Mouse (Mus musculus) forebrain, postnatal 0 days (tissue): ENCODE data around the gene Dagla. TPM values are rescaled to one million over a fixed set of nuclear protein-coding genes. Genes with fewer than 3 reads are reported as not detected.

Experiments used
- ATAC-seq: fragments of 200-750 bp; cut with Nextera tagmentation; 2 replicates; pipeline ENCODE4 v1.8.0; 2017; ENCODE audit warnings: mild to moderate bottlenecking, moderate library complexity
- DNase-seq: peaks from one replicate; pipeline ENCODE4 v3.0.0-alpha.2; 2015
- H3K27ac ChIP-seq: fragments of 300-500 bp; sonication (generic); 2 replicates; pipeline ENCODE4 v1.5.1; 2014; ENCODE audit warnings: low read depth, mild to moderate bottlenecking, antibody characterized with exemption, low read length, moderate library complexity, mixed read lengths
- H3K27me3 ChIP-seq: fragments of 300-500 bp; sonication (generic); 2 replicates; pipeline ENCODE4 v1.6.1; 2014; ENCODE audit warnings: mild to moderate bottlenecking, low read length, mixed read lengths; ENCODE audit not compliant: insufficient read depth
- H3K36me3 ChIP-seq: fragments of 300-500 bp; sonication (generic); 2 replicates; pipeline ENCODE4 v1.6.1; 2014; ENCODE audit warnings: mild to moderate bottlenecking, moderate library complexity; ENCODE audit not compliant: insufficient read depth
- H3K4me1 ChIP-seq: fragments of 300-500 bp; sonication (generic); 2 replicates; pipeline ENCODE4 v1.6.1; 2014; ENCODE audit warnings: antibody characterized with exemption; ENCODE audit not compliant: insufficient read depth
- H3K4me2 ChIP-seq: fragments of 300-500 bp; sonication (generic); 2 replicates; pipeline ENCODE4 v1.6.1; 2014; ENCODE audit warnings: low read depth, mild to moderate bottlenecking, moderate library complexity
- H3K4me3 ChIP-seq: fragments of 300-500 bp; sonication (generic); 2 replicates; pipeline ENCODE4 v1.5.1; 2014; ENCODE audit warnings: low read depth, low read length, mixed read lengths
- H3K9ac ChIP-seq: fragments of 300-500 bp; sonication (generic); 2 replicates; pipeline ENCODE4 v1.6.1; 2014; ENCODE audit warnings: mild to moderate bottlenecking
- H3K9me3 ChIP-seq: fragments of 300-500 bp; sonication (generic); 2 replicates; pipeline ENCODE4 v1.6.1; 2016; ENCODE audit warnings: low read length
- CTCF ChIP-seq: sonication (generic); IDR thresholded peaks from 2 replicates; pipeline ENCODE4 v1.5.1; 2016; ENCODE audit warnings: antibody characterized with exemption, control low read depth, low read depth
- WGBS: fragments of 180-500 bp; shearing (Covaris S2); extraction: QIAGEN DNeasy Blood & Tissue Kit; methylation state at CpG from one replicate; pipeline ENCODE4 v1.1.7; 2014; 5-methylcytosine and 5-hydroxymethylcytosine counted together
- polyA plus RNA-seq: library from polyadenylated mRNA; unstranded; fragments of >200 nt; fragmentation: Nextera tagmentation; extraction: Ambion mirVana; gene quantifications from 2 replicates; pipeline ENCODE4 v1.2.1, GENCODE M21; 2015
- total RNA-seq: library from RNA; depleted of rRNA; stranded (reverse); fragments of >200 nt; gene quantifications from 2 replicates; pipeline ENCODE4 v1.2.3, GENCODE M21; 2014; rRNA removed

Dagla gene
- total RNA-seq = 17.4 and 21.8 TPM in 2 replicates
- polyA plus RNA-seq = 8.2 and 11.2 TPM in 2 replicates

DNA sequence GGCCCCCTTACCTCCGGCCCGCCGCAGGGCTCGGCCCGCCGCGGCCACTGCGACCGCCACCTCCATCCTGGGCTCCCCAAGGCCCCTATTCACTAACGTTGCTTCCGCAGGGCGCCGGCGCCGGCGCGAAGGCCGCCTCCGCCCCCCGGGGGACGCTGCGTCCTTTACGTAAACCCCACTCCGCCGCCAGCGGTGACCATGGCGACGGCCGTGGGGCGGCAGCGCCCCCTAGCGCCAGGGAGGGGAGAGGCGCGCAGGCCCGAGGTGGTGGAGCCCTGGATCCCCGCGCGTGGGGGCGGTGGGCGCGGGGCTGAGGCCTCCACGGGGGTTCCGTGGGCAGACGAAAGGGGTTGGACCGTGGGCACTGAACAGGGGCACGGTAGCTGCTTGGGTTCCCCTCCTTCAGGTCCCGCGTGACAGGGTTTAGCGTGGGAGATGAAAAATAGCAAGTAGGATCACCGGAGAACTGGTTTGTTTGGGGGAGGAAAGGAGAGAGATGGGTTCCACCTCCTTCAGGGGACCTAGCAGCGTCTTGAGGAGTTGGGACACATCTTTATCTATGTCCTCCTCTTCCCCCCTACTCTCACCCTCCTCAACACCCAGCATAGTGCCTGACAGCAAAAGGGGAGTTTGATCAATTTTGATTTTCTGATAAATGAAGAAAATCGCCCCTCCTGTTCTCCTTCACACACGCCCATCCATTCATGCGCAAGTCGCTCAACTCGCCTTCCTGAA, at the start of gene Dagla:
Dagla (minus strand) TSS at position 68 of the 735 bp plus-strand sequence.
- Histone ChIP-seq H3K27me3 (no peaks in the 10 kb centered on the region), H3K4me2 (peak within 1 kb of the TSS; percentile 87), H3K4me1 (peaks cover 23% of the 10 kb centered on the region), H3K9me3 (no peaks in the 10 kb centered on the region), H3K36me3 (no peaks in the 10 kb centered on the region), H3K9ac (peak within 1 kb of the TSS; percentile 93), H3K27ac (0 out of 2 replicates have a peak within 1 kb of the TSS, but pooled peaks have one; percentile 21), H3K4me3 (peak within 1 kb of the TSS; percentile 95)
- peak; percentile 98 for TF ChIP-seq CTCF
- 6% methylated on average over 52 of the region's 56 CpGs for WGBS
- DNase-seq = peak; percentile 95
- ATAC-seq = peak; percentile 91

DNA sequence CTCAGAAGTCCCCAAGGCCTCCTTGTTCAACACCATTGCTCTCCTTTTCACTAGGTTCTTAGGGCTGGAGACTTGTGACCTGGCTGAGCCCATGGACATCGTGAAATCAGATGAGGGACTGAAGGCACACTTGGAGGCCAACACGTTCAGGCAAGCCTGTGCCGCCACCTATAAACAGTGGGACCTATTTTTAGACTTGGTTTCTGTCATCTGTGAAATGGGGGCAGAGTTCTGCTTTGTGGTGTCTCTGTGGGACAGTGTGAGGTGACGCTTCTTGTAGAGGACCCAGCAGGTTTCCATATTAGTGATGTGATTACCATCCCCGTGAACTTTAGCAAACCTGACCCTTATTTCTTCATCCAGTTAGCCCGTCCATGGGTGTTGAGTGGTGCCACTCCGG, 47.5 kb upstream of the Dagla start:
- H3K36me3 ChIP-seq = no peaks in the 10 kb centered on the region
- TF ChIP-seq CTCF = no peak
- H3K27ac ChIP-seq = no peak overlapping the region
- H3K4me1 ChIP-seq = no peaks in the 10 kb centered on the region
- WGBS = 90% methylated on average over 7 of the region's 7 CpGs
- no peak for DNase-seq
- no peaks in the 10 kb centered on the region for H3K27me3 ChIP-seq
- no peak for ATAC-seq
- no peaks in the 10 kb centered on the region for H3K9me3 ChIP-seq
- H3K4me2 ChIP-seq = no peak overlapping the region
- H3K4me3 ChIP-seq = no peak overlapping the region
- H3K9ac ChIP-seq = no peak overlapping the region

DNA sequence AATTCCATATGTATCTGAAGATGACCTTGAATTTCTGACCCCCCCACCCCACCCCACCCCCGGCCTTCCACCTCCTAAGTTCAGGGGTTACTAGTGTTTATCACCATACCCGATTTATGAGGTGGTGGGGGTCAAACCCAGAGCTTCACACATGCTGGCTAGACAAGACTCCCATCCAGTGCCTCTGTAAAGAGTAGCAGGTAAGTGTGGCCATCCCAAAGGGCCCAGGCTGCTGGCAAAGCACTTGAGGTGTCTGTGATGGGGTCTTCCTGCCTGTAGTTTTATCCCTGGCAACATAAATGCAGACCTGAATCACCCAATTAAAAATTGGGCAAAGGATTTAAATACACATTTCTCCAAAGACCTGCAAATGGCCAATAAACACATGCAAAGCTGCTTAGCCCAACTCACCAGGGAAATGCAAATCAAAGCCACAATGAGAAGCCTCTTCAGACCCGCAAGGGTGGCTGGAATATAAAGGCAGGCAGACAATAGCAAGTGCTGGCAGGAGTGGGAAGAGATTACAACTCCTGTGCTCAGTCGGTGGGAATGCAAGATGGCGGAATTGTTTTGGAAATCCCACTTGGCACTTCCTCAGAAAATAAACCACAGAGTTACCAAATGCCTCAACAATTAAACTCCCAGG, 43.1 kb upstream of the Dagla start:
- ATAC-seq (no peak), DNase-seq (no peak)
- no peak for TF ChIP-seq CTCF
- Histone ChIP-seq H3K4me2 (no peak overlapping the region), H3K4me3 (no peak overlapping the region), H3K9me3 (no peaks in the 10 kb centered on the region), H3K36me3 (no peaks in the 10 kb centered on the region), H3K4me1 (no peaks in the 10 kb centered on the region), H3K9ac (no peak overlapping the region), H3K27me3 (no peaks in the 10 kb centered on the region; the same call in 1 of the 2 replicates), H3K27ac (no peak overlapping the region)
- WGBS = 37% methylated on average over 5 of the region's 5 CpGs

DNA sequence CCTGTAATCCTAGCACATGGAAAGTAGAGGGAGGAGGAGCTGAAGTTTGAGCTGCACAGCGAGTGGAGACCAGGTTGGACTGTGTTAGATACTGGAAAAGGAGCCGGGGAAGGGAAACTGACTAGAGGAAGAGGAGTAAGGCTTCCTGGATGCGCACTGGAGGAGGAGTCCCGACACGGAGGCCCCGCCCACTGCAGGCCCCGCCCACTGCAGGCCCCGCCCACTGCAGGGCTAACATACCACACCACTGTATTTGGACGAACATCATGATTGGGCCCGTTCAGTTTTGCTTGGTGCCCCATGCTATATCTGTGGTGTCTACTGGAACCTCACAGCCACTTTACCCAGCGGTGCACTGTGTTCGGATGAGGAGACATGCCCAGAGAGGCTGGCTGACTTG, 41.0 kb upstream of the Dagla start:
- H3K36me3 ChIP-seq = no peaks in the 10 kb centered on the region
- ATAC-seq (no peak), DNase-seq (no peak)
- H3K9ac ChIP-seq = no peak overlapping the region
- WGBS = 49% methylated on average over 12 of the region's 12 CpGs
- no peak overlapping the region for H3K4me2 ChIP-seq
- no peaks in the 10 kb centered on the region for H3K9me3 ChIP-seq
- H3K27me3 ChIP-seq = no peaks in the 10 kb centered on the region; the same call in 1 of the 2 replicates
- H3K27ac ChIP-seq = no peak overlapping the region
- H3K4me1 ChIP-seq = no peaks in the 10 kb centered on the region
- no peak overlapping the region for H3K4me3 ChIP-seq
- no peak for TF ChIP-seq CTCF

DNA sequence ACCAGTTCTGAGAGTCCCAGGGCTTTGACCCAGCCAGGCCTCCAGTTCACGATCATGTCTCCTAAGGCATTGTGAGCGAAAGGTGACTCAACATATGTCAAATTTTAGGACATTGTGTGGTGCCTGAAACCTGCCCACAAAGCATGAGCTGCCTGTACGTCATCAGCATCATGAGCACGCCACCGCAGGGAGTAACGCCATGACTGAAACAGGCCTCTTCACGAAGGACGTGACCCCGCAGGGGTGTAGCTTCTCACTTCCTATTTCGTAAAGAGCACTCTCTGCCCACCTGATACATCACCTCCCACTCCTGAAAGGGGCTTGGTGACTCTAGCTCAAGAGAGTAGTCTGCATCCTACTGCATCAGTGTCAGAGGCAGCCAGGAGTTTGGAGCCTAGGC, 39.2 kb upstream of the Dagla start:
- H3K9ac ChIP-seq = no peak overlapping the region
- no peaks in the 10 kb centered on the region; the same call in 1 of the 2 replicates for H3K27me3 ChIP-seq
- no peak overlapping the region for H3K4me3 ChIP-seq
- no peak for DNase-seq
- no peaks in the 10 kb centered on the region for H3K36me3 ChIP-seq
- no peak for ATAC-seq
- H3K4me2 ChIP-seq = no peak overlapping the region
- TF ChIP-seq CTCF = no peak
- no peaks in the 10 kb centered on the region for H3K9me3 ChIP-seq
- no peak overlapping the region for H3K27ac ChIP-seq
- WGBS = 86% methylated on average over 10 of the region's 10 CpGs
- H3K4me1 ChIP-seq = no peaks in the 10 kb centered on the region

DNA sequence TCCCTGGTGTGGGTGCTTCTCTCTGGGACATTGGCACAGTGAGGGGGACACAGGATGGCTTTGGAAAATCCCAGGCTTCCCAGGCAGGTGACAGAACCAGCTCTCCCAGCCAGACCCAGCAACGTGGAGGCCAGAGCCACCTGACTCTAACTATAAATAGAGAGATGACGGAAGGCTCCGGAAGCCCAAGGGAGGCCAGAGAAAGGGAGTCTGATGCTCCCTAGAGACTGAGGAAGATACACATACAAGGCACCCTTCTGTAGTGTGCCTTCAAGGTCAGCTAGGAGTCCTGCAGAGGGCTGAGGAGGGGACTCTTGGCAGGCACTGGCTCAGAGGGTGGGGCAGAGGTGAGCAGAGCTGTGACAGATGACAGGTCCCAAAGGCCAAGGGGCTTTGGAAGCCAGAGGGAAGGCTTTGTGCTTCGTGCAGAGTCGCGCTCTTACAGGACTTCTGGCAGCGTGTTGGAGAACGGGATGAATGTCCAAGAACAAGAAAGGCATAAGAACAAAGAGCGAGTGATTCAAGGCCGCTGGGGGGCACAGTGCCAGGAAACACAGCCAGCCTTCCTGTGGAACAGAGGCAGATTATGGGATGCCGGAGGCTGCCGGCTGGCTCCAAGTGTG, 37.3 kb upstream of the Dagla start:
- WGBS = 13% methylated on average over 12 of the region's 12 CpGs
- H3K4me3 ChIP-seq = no peak overlapping the region
- no peak overlapping the region for H3K4me2 ChIP-seq
- no peaks in the 10 kb centered on the region for H3K36me3 ChIP-seq
- ATAC-seq (peak; percentile 63), DNase-seq (peak; percentile 82)
- H3K27ac ChIP-seq = no peak overlapping the region
- no peaks in the 10 kb centered on the region for H3K4me1 ChIP-seq
- H3K27me3 ChIP-seq = no peaks in the 10 kb centered on the region; the same call in 1 of the 2 replicates
- no peaks in the 10 kb centered on the region for H3K9me3 ChIP-seq
- H3K9ac ChIP-seq = 0 out of 2 replicates have a peak overlapping the region, but pooled peaks have one; percentile 1
- TF ChIP-seq CTCF = no peak

DNA sequence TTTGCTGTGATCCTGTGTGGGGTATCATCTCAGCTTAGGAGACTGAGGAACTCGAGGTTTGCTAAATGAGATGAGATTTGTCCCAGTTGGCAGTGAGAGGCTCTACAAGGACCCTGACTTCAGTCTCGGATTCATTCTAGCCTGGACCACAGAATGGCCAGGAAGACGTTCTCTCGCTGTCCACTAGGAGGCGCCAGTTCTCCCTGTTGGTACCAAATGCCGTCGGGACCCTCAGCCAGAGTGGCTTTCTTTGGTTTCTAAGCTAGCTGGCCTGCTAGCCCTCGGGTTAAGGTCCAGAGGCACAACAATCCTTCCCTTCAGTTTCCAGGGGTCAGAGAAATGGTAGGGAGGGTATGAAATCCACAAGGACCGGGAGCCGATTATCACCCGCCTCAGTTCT, 36.5 kb upstream of the Dagla start:
- H3K9me3 ChIP-seq = no peaks in the 10 kb centered on the region
- no peak overlapping the region for H3K9ac ChIP-seq
- ATAC-seq (peak; percentile 37), DNase-seq (peak; percentile 83)
- H3K27me3 ChIP-seq = no peaks in the 10 kb centered on the region; the same call in 1 of the 2 replicates
- H3K4me3 ChIP-seq = no peak overlapping the region
- H3K36me3 ChIP-seq = no peaks in the 10 kb centered on the region
- peak; percentile 93 for TF ChIP-seq CTCF
- no peak overlapping the region for H3K4me2 ChIP-seq
- H3K4me1 ChIP-seq = no peaks in the 10 kb centered on the region
- H3K27ac ChIP-seq = no peak overlapping the region
- 17% methylated on average over 11 of the region's 11 CpGs for WGBS
